Mouse (Mus musculus) heart, embryonic 12.5 days (tissue): ENCODE results near the gene Ifi214. TPM values are rescaled to one million over a fixed set of nuclear protein-coding genes. Genes with fewer than 3 reads are reported as not detected.

ENCODE experiments used
- microRNA-seq: library from miRNA; unstranded; fragments of <30 nt; microRNA quantifications from one replicate; pipeline ENCODE4, GENCODE M21; 2017
- polyA plus RNA-seq: library from polyadenylated mRNA; unstranded; fragments of >200 nt; fragmentation: Nextera tagmentation; extraction: Ambion mirVana; gene quantifications from 2 replicates; pipeline ENCODE4 v1.2.1, GENCODE M21; 2016

The Ifi214 gene
- polyA plus RNA-seq, 1 experiment from 2014 or later = not detected

Small RNA genes lying within 50 kb of the gene (microRNA-seq; reads per million reads assigned to microRNA genes)
- not detected for gene Gm44481

Other genes with a start within 250 kb of the Ifi214 start
- 3.9 and 4.5 TPM in 2 replicates for gene Ackr1, start 202.2 kb downstream of the Ifi214 start, polyA plus RNA-seq
- 2.4 and 3.0 TPM in 2 replicates for gene Aim2, start 185.1 kb downstream of the Ifi214 start, polyA plus RNA-seq
- 0.57 TPM in 2 replicates for gene Cadm3, start 168.3 kb downstream of the Ifi214 start, polyA plus RNA-seq
- gene Ifi206, start 44.9 kb downstream of the Ifi214 start, polyA plus RNA-seq = not detected in 2 replicates
- 0.11 and 0.33 TPM in 2 replicates for gene Ifi213, start 63.3 kb upstream of the Ifi214 start, polyA plus RNA-seq
- gene Ifi209, start 95.0 kb upstream of the Ifi214 start, polyA plus RNA-seq = 0.05 and 0.06 TPM in 2 replicates
- gene Ifi208, start 137.7 kb upstream of the Ifi214 start, polyA plus RNA-seq = 0.06 TPM in 2 replicates
- gene Ifi207, start 205.8 kb upstream of the Ifi214 start, polyA plus RNA-seq = 0.15 and 0.30 TPM in 2 replicates
- gene Ifi204, start 231.0 kb upstream of the Ifi214 start, polyA plus RNA-seq = 0.37 and 0.81 TPM in 2 replicates